Mouse (Mus musculus) cortical plate, adult 2 months (tissue): ENCODE measurements around the gene Olfr1138.

Experiments
- CTCF ChIP-seq: fragments of 200-500 bp; IDR thresholded peaks from 2 replicates; pipeline ENCODE4 v1.5.1; 2011; ENCODE audit warnings: mild to moderate bottlenecking, control low read depth, low read length; ENCODE audit not compliant: insufficient read depth; ENCODE audit errors: extremely low read depth
- POLR2A ChIP-seq: fragments of 200-500 bp; IDR thresholded peaks from 2 replicates; pipeline ENCODE4 v1.6.1; 2011; ENCODE audit warnings: mild to moderate bottlenecking, low read length, control low read depth; ENCODE audit not compliant: insufficient read depth; ENCODE audit errors: extremely low read depth

- no peak for TF ChIP-seq POLR2A
- TF ChIP-seq CTCF = no peak
These were observed at the start of gene Olfr1138 for GRCm38 (mm10) chr2:87739878-87740277.
